Mouse (Mus musculus) spleen, adult 2 months (tissue): ENCODE measurements around the gene Gm10717.
"Not testable (repeated sequence)": the region's sequence is repeated elsewhere in the genome, so short reads cannot be mapped to it uniquely, and the experiment has no call there.

ENCODE experiments used
- CTCF ChIP-seq: fragments of 200-500 bp; IDR thresholded peaks from 2 replicates; pipeline ENCODE4 v1.5.1; 2011; ENCODE audit warnings: mild to moderate bottlenecking, inconsistent platforms; ENCODE audit not compliant: insufficient read depth, insufficient read length, insufficient replicate concordance; ENCODE audit errors: extremely low read depth
- POLR2A ChIP-seq: fragments of 200-500 bp; IDR thresholded peaks from 2 replicates; pipeline ENCODE4 v1.6.1; 2011; ENCODE audit warnings: low read depth, low read length, inconsistent platforms

- TF ChIP-seq CTCF, POLR2A: not testable (repeated sequence)
These were observed 19.0 kb upstream of the Gm10717 start for GRCm38 (mm10) chr9:3006179-3006578.
